In the genomic region with DNA sequence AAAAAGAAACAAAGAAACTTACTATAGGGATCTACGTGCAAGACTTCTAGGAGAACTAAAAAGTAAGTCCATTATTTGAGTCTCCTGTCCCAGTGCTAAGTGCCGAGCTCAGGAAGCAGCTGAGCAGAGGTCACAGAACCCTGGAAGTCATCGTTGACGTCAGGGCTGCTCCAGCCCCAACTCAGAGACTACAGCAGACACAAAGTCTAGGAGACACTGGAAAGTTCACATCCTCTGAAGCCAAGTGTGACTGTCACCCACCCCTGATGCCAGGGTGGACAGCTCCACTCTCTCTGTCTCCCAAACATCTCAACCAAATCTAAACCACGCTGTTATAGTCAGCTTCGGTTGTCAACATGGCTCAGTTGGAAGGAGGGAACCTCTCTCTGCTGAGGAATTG, we compare ENCODE assay signal across 15 mouse cellular contexts.
DNase-seq lines count a peak whose midpoint lies in the region; TF ChIP-seq lines count a peak whose summit lies in the region.
"Had no signal": no experiment of that assay in that cellular context is flagged by ENCODE, and none has a peak within 500 bp of the region (broad histone marks: within the 10 kb centered on the region; RNA-seq: fewer than 3 reads in every experiment).

No protein-coding gene starts in this region.

- no peak overlapping the region for H3K27ac ChIP-seq in heart, adult 2 months
- H3K27ac ChIP-seq in liver, adult 2 months (replicated peaks; ENCODE audit: insufficient read depth, low read depth, low read length), result peak overlapping the region; percentile 45
- H3K27ac ChIP-seq: hindbrain, embryonic 10.5 days; left cerebral cortex, adult 2 months; limb, embryonic 15.5 days had no signal

- H3K4me1 ChIP-seq in heart, adult 2 months (ENCODE audit: control insufficient read depth, insufficient read depth, low read length), result peaks cover 7% of the 10 kb centered on the region
- H3K4me1 ChIP-seq in liver, adult 2 months (ENCODE audit: control insufficient read depth, insufficient read depth, low read length), result 0 out of 2 replicates have a peak, but pooled peaks cover 2% of the 10 kb centered on the region

- H3K79me2 ChIP-seq in heart, adult 2 months (replicated peaks; ENCODE audit: control insufficient read depth, insufficient read depth, low read length), result no peaks in the 10 kb centered on the region
- H3K79me2 ChIP-seq in liver, adult 2 months (ENCODE audit: control insufficient read depth, insufficient read depth, low read length), result no peaks in the 10 kb centered on the region

- no peak for TF ChIP-seq POLR2A in heart, adult 2 months (IDR thresholded peaks at IDR 0.05; ENCODE audit: insufficient read depth, low read depth, low read length)
- no peak for TF ChIP-seq POLR2A in liver, adult 2 months (IDR thresholded peaks at IDR 0.05; ENCODE audit: extremely low read depth, insufficient read depth, low read length)

- peak; percentile 93 for DNase-seq in heart, adult 11 months
- no peak for DNase-seq in heart, adult 2 months
- DNase-seq in liver, adult 2 months (ENCODE audit: extremely low read depth, low read depth, low spot score), result peak; percentile 26
- DNase-seq in liver, result no peak
- DNase-seq in adrenal gland, postnatal 14 days, result peak; percentile 49
- peak; percentile 29 to 73 for DNase-seq in kidney, postnatal 25 days
- DNase-seq in layer of hippocampus, adult 9-11 months, result no peak
- no peak for DNase-seq in cerebellum, adult 8-10 months
- DNase-seq: forebrain, postnatal 0 days; gastrocnemius, postnatal 14 days; thymus, postnatal 25 days had no signal

- H3K4me3 ChIP-seq in heart, adult 2 months, result no peak overlapping the region
- no peak overlapping the region for H3K4me3 ChIP-seq in liver, adult 2 months (ENCODE audit: insufficient read depth, low read depth, low read length)
- H3K4me3 ChIP-seq: hindbrain, embryonic 10.5 days; left cerebral cortex, adult 2 months; limb, embryonic 15.5 days; megakaryocyte, embryonic 14.5 days had no signal

- no peak for TF ChIP-seq CTCF in heart, adult 2 months (IDR thresholded peaks at IDR 0.05)
- no peak for TF ChIP-seq CTCF in liver, adult 2 months (IDR thresholded peaks at IDR 0.05; ENCODE audit: low read depth, low read length)

- no peak overlapping the region for H3K9ac ChIP-seq in heart, adult 2 months (ENCODE audit: low read depth, low read length)
- H3K9ac ChIP-seq in liver, adult 2 months (ENCODE audit: low read depth, low read length), result no peak overlapping the region
- H3K9ac ChIP-seq: forebrain, postnatal 0 days; limb, embryonic 15.5 days had no signal

- no peaks in the 10 kb centered on the region for H3K36me3 ChIP-seq in heart, adult 2 months (ENCODE audit: control insufficient read depth, insufficient read depth, low read length)
- no peaks in the 10 kb centered on the region for H3K36me3 ChIP-seq in liver, adult 2 months (ENCODE audit: control insufficient read depth, insufficient read depth, low read length)
- H3K36me3 ChIP-seq: hindbrain, embryonic 10.5 days; limb, embryonic 15.5 days had no signal

- no peak for TF ChIP-seq EP300 in heart, adult 2 months (IDR thresholded peaks at IDR 0.05; ENCODE audit: insufficient read depth, low read depth, low read length)

- intact Hi-C loops in heart, adult 2 months (cut with DNase I), result loop anchor here (2.0 to 10.0 kb wide), 3 partner anchors 84 to 386 kb away; no protein-coding TSS in a partner anchor

- H3K27me3 ChIP-seq in heart, adult 2 months (ENCODE audit: control insufficient read depth, insufficient read depth, low read length), result no peaks in the 10 kb centered on the region
- H3K27me3 ChIP-seq in liver, adult 2 months (ENCODE audit: control insufficient read depth, insufficient read depth, low read length), result no peaks in the 10 kb centered on the region
- H3K27me3 ChIP-seq: limb, embryonic 15.5 days had no signal

- 40% methylated on average over 6 of the region's 6 CpGs for WGBS in heart, adult 2 months
- WGBS in liver, adult 2 months, result 63% methylated on average over 6 of the region's 6 CpGs

Comparison
In these comparisons a context has a peak if more than half of its experiments do, and no peak if none do; other contexts are left out.
1. DNase-seq: peak in heart, adult 11 months (single experiment), liver, adult 2 months (single experiment), adrenal gland, postnatal 14 days (single experiment) and kidney, postnatal 25 days (2 of 2); none in heart, adult 2 months (0 of 2), liver (single experiment), layer of hippocampus, adult 9-11 months (single experiment) and cerebellum, adult 8-10 months (single experiment).